Mouse (Mus musculus) testis, adult 2 months (tissue): ENCODE measurements around the gene Naa30. TPM values are rescaled to one million over a fixed set of nuclear protein-coding genes. Genes with fewer than 3 reads are reported as not detected.

Experiments
- H3K27ac ChIP-seq: fragments of 200-500 bp; 2 replicates; pipeline ENCODE4 v1.5.1; 2012; ENCODE audit warnings: low read depth, low read length; ENCODE audit not compliant: control insufficient read depth, insufficient read depth
- H3K27me3 ChIP-seq: fragments of 200-500 bp; 2 replicates; pipeline ENCODE4 v1.6.1; 2012; ENCODE audit warnings: mild to moderate bottlenecking, low read length, moderate library complexity; ENCODE audit not compliant: control insufficient read depth, insufficient read depth
- H3K36me3 ChIP-seq: fragments of 200-500 bp; 2 replicates; pipeline ENCODE4 v1.6.1; 2012; ENCODE audit warnings: mild to moderate bottlenecking, low read length; ENCODE audit not compliant: control insufficient read depth, insufficient read depth
- H3K4me1 ChIP-seq: fragments of 200-500 bp; 2 replicates; pipeline ENCODE4 v1.6.1; 2012; ENCODE audit warnings: low read length; ENCODE audit not compliant: control insufficient read depth, insufficient read depth
- H3K4me3 ChIP-seq: fragments of 200-500 bp; 2 replicates; pipeline ENCODE4 v1.5.1; 2012; ENCODE audit warnings: low read depth, mild to moderate bottlenecking, low read length, moderate library complexity, mixed read lengths; ENCODE audit not compliant: control insufficient read depth
- CTCF ChIP-seq: fragments of 200-500 bp; IDR thresholded peaks from 2 replicates; pipeline ENCODE4 v1.5.1; 2012; ENCODE audit warnings: low read depth, mild to moderate bottlenecking, inconsistent platforms, low read length, moderate library complexity; ENCODE audit not compliant: control insufficient read depth, insufficient read depth, insufficient replicate concordance
- POLR2A ChIP-seq: fragments of 200-500 bp; IDR thresholded peaks from 2 replicates; pipeline ENCODE4 v1.6.1; 2012; ENCODE audit warnings: low read depth, mild to moderate bottlenecking, inconsistent platforms, low read length, moderate library complexity; ENCODE audit not compliant: control insufficient read depth
- polyA plus RNA-seq: library from polyadenylated mRNA; depleted of rRNA; stranded (reverse); fragments of >200 nt; gene quantifications from 2 replicates; pipeline ENCODE4 v1.2.3, GENCODE M21; 2012; rRNA removed

Naa30 gene
- polyA plus RNA-seq, result 21.1 and 28.2 TPM in 2 replicates

DNA sequence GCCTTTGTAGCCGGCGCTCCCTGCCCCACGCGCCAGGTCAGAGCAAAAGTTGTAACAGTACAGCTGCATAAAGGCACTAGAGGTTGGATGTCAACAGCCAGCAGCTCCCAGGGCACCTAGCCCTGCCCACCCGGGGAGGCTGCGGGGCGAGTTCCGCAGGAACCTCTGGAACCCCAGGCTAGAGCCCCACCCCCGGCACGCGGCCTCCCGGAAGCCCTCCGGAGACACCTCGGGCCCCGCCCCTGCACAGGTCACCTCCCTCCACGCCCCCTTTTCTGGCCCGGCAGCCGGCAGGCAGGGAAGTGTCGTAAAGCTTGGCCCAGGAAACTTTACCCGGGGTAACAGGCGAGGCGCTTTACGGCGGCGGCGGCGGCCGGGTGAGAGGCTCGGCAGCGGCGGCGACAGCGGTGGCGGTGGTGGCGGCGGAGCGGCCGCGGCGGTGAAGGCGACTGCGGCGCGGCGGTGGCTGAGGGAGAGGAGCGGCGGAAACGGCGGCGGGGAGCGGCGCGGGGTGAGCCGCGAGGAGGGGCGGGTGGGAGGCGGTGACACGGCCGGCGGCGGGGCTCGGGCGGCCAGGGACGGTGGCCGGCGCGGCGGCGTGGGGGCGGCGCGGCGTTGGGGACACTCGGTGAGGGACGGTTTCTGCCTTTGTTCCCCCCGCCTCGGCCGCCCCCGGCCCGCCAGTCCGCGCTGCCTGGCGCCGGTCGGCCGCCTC is at the start of gene Naa30:
TSS of gene Naa30 (plus strand) at position 360 of the 715 bp plus-strand sequence.
- Histone ChIP-seq H3K4me1 (peaks cover 7% of the 10 kb centered on the region), H3K4me3 (peak within 1 kb of the TSS; percentile 94), H3K36me3 (peaks cover 2% of the 10 kb centered on the region; the same call in 1 of the 2 replicates), H3K27ac (peak within 1 kb of the TSS; percentile 90), H3K27me3 (no peaks in the 10 kb centered on the region)
- TF ChIP-seq POLR2A, result no peak; the same call in none of the 2 replicates
- no peak for TF ChIP-seq CTCF

GRCm38 (mm10) chr14:49127162-49127779 is 44.8 kb upstream of the Naa30 start:
- Histone ChIP-seq H3K27me3 (no peaks in the 10 kb centered on the region), H3K36me3 (no peaks in the 10 kb centered on the region), H3K27ac (no peak overlapping the region), H3K4me1 (peaks cover 5% of the 10 kb centered on the region), H3K4me3 (peak overlapping the region; percentile 48)
- TF ChIP-seq POLR2A (no peak), CTCF (no peak)

DNA sequence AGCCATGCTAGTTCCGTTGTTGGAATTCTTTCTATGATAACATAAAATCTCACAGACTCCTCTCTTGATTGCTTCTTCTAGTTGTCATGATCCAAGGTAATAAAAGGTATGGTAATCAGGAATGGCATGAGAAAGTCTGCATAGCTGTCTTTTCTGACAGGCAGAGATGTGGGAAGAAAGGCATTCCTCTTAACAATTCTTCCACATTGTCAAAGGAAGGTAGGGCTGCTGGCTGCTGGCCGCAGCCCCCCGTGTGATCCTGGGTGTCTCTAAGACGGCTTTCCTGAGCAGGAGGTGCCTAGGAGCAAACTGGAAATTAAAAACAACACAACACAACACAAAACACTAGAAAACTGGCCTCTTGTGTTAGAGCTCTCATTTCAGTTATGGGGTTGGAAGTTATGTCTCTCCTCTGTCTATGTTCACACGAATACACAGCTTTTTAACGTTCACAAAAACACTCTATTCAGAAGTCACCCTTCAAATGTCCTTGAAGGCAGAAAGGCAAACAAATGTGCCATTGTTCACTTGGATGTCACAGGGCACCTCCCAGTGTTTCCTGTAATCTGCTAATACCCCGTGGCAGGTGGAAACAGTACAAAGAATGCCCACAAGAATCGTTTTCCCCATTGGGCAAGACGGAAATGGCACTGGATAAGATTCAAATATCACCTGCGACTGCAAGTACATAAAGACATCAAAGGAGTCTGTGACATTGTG is 43.3 kb upstream of the Naa30 start:
- no peak for TF ChIP-seq CTCF
- TF ChIP-seq POLR2A, result no peak
- H3K36me3 ChIP-seq, result no peaks in the 10 kb centered on the region
- H3K4me1 ChIP-seq, result peaks cover 5% of the 10 kb centered on the region
- H3K27me3 ChIP-seq, result no peaks in the 10 kb centered on the region
- H3K27ac ChIP-seq, result no peak overlapping the region
- no peak overlapping the region for H3K4me3 ChIP-seq

DNA sequence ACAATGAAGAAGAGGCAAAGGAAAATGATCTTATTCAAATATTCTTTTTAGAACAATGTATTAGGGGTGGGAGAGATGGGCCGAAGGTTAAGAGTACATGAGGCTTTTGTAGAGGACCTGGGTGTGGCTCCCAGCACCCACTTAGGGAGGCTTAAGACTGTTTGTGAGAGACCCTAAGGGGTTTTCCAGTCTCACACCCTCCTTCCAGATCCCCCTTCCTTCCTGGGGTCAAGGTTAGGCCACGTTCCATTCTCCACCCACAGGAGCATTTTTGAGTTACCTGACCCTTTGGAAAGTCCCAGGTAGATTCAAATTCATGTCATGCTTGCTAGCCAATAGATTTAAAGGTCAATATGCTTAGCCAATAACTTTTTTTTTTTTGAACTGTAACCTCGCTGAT is 39.6 kb upstream of the Naa30 start:
- TF ChIP-seq CTCF, result no peak
- no peak for TF ChIP-seq POLR2A
- H3K36me3 ChIP-seq, result no peaks in the 10 kb centered on the region
- H3K4me1 ChIP-seq, result peaks cover 2% of the 10 kb centered on the region
- no peak overlapping the region for H3K27ac ChIP-seq
- no peaks in the 10 kb centered on the region for H3K27me3 ChIP-seq
- no peak overlapping the region for H3K4me3 ChIP-seq

DNA sequence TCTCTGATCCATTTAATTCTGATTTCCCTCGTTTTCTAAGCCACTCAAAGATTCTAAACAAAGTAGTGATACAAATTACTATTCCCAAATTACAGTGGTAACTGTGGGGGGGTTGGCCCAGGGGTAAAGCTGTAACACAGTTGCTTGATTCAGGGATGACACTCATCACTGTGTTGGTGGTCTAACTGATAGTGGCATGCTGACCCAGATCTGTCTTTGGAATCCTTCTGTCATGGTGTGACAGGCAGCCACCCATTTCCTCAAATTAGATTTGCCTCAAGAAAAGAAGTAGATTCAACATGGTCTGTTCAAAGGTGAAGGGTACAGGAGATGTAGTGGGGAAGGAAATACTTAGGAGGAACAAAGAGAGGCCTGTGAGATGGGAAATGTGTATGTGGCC is 33.9 kb upstream of the Naa30 start:
- Histone ChIP-seq H3K27me3 (no peaks in the 10 kb centered on the region), H3K4me3 (no peak overlapping the region), H3K27ac (no peak overlapping the region), H3K36me3 (no peaks in the 10 kb centered on the region), H3K4me1 (no peaks in the 10 kb centered on the region; the same call in 1 of the 2 replicates)
- TF ChIP-seq POLR2A, result no peak
- TF ChIP-seq CTCF, result no peak

- no peaks in the 10 kb centered on the region for H3K36me3 ChIP-seq
- H3K27me3 ChIP-seq, result no peaks in the 10 kb centered on the region
- H3K4me3 ChIP-seq, result no peak overlapping the region
- no peak for TF ChIP-seq POLR2A
- no peak for TF ChIP-seq CTCF
- no peaks in the 10 kb centered on the region; the same call in 1 of the 2 replicates for H3K4me1 ChIP-seq
- H3K27ac ChIP-seq, result no peak overlapping the region
These were observed 31.3 kb upstream of the Naa30 start for GRCm38 (mm10) chr14:49140756-49141155.

DNA sequence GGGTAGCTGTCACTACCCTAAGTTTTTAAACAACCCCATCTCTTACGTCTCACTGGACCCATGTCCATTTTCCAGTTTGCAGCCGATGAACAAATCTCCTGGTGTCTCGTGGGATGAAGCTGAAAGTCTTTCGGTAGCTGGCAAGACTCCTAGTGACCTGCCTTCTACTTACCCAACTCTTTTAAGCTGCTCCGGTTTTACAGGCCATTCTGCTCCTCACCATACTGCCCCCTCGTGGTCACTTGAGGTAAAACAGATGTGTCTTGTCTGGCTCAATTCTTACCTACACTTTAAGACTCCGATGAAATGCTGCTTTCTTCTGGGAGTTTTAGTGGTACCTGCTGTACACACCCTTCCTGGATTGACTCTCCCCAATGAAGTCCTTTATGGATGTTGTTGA is 18.2 kb upstream of the Naa30 start:
- Histone ChIP-seq H3K27ac (no peak overlapping the region), H3K4me3 (no peak overlapping the region), H3K4me1 (no peaks in the 10 kb centered on the region; the same call in none of the 2 replicates), H3K27me3 (no peaks in the 10 kb centered on the region), H3K36me3 (no peaks in the 10 kb centered on the region)
- TF ChIP-seq POLR2A, result no peak
- peak; percentile 23; the same call in 1 of the 2 replicates for TF ChIP-seq CTCF
